Mouse (Mus musculus): ENCODE results near the gene Ubac2. TPM values are rescaled to one million over a fixed set of nuclear protein-coding genes. Genes with fewer than 3 reads are reported as not detected.
"Not testable (repeated sequence)": the region's sequence is repeated elsewhere in the genome, so short reads cannot be mapped to it uniquely, and the experiment has no call there.

Ubac2 gene
- 10 to 100 TPM; 32.8 to 43.5 (median 39.2) TPM for total RNA-seq (2022)

DNA sequence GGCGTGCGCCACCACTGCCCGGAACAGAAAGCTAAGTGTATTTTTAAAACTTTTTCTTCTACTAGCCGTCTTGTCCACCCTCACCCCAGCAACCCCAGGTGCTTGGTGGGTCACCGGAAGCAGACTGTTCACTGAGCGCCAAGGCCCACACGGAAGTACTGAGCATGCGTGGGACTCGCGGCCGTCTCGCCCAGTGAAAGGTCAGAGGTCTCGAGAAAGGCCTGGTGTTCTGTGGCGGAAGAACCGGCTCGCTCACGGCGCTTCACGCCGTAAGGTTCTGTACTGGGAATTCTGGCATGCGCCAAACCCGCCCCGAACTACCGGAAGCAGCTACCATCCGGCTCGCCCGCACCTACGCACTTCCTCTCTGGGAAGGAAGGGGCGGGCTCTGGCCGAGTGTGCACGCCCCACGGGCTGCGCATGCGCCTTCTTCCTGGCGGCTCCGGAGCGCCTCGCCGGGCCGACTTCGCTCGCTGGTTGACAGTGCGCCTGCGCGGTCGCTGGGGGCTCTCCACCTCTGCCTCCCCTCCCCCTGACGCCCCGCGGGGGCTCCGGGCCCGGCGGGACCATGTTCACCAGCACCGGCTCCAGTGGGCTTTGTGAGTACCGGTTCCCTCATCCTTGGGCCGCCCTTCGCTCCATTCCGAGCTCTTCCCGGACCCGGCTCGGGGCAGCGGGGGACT lies at the start of gene Ubac2:
TSS of gene Ubac2 (plus strand) at position 445 of the 683 bp plus-strand sequence.
- peak; percentile 97 for DNase-seq

DNA sequence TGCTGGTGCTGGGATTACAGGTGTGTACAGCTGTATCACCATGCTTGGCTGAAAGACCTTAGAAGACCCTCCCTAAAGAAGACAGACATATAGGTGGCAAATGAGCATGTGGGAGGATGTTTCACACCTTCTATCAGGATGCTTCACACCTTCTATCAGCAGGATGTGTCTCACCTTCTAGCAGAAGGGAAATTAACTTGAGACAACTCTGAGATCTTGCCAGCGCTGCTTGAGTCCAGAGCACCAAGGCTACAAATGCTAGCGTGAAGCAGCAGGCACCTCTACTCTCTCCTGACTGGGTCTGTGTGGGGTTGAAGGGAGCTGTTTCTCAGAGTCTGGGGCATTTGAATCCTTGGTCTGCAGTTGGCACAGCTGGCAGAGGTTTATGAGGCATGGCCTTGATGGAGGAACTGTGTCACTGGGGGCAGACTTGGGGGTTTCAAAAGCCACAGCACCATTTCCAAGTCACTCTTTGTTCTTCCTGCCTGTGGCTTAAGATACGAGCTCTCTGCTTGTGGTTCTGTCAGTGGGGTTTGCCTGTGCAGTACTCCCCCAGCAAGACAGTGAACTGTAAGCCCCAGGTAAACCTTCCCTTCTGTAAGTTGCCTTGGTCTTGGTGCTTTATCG lies 48.5 kb upstream of the Ubac2 start:
- DNase-seq, result no peak

DNA sequence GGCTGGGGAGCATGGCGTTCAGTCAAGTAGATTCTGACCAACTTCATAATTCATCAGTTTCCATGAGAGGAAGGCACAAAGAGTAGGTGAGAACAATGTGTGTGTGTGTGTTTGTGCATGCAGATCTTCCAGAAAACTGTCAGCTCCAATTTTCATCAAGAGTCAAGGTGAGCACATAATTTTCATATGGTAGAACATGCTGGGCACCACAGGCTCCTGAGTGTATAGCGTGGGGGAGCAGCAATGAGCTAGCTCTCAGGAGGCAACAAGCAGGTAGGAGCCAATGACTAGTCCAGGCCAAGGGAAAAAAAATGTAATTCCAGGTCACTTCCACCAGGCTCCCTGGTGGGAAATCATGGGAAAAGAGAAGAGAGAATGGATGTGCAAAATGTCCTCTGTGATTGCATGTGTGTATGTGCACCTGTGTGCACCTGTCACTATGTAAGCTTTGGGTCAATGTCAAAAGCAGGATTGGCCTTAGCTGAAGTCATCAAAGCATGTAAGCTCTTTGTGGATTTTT lies 45.4 kb upstream of the Ubac2 start:
- DNase-seq, result no peak

DNA sequence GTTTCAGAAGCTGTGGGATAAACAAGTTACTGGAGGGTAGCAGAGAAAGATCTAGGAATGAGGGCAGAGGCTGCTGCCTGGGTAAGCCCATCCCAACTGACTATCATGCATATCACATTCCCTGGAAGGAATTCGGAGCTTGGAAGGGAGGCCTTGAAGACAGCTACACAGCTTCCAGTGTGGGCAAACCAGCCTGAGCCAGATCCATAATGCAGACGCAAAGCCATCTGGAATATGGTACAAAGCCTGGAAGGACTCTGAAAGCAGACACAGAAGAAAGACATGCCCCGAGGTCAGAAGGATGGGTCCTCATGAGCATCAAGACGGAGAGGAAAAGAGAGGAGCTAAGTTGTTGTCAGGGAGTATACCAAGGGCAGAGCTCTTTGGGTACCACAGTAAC lies 40.3 kb upstream of the Ubac2 start:
- no peak for DNase-seq

DNA sequence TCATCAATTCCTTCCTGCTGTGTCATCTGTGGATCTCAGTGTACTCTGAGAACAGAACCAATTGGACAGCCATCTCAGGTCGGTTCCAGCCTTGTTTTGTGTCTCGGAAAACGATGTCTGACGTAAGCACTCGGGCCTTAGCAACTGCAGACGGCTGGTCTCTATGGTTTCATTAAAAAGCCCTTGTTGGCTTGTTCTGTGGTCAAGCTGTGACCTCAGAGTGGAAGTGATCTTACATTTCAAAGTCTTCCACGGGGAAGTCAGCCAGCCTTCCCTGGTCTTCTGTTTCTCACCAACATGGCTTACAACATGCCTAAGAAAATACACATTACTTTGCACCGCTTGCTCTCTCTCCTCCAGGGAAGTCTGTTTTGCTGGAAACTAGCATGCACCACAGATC lies 38.2 kb upstream of the Ubac2 start:
- no peak for DNase-seq

DNA sequence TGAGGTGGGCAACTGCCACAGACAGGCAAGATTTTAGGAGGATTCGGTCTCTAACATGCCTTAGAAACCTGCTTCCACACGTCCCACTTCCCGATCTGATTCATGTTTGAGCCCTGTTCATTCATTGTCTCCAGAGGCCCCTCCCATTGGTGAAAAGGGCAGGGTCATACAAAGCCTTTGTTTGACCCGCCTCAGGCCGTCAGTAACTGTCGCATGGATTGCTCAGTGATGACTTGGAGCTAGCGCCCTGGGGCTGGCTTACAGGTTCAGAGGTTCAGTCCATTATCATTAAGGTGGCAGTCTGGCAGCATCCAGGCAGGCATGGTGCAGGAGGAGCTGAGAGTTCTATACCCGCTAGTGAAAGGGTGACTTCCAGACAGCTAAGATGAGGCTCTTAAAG lies 33.9 kb upstream of the Ubac2 start:
- DNase-seq, result no peak

DNA sequence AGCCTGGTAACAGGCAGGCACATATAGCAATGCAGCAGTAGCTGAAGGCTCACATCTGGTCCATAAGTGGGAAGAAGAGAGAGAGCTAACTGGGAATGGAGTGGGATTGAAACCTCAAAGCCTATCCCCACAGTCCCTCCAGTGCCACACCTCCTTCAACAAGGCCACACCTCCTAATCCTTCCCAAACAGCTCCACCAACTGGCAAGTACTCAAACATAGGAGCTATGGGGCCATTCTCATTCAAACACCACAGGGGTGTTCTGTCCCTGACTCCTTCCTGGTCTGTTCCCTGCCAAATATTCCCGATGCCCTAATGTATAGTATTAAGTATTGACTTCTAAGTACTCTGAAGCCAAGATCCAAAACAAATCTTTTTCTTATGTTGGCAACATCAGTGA lies 27.2 kb upstream of the Ubac2 start:
- DNase-seq, result no peak

DNA sequence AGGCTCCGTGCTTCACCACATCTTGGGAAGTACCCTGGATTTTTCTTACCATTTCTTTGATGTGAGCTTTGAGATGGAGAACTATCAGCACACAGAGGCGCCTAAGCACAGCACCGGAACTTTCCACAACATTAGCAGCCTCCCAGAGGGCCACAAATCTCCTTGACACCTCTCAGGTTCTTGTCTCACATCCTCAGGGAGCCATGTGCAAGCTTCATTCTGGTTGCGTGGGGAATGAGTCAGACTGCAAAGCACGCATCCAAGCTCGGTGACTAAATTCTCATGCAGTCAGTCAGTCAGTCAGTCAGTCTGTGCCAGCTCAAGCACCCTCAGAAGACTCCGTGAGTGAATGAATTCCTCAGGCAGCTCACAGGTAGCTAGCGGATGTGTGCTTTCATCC lies 25.9 kb upstream of the Ubac2 start:
- DNase-seq, result no peak

DNA sequence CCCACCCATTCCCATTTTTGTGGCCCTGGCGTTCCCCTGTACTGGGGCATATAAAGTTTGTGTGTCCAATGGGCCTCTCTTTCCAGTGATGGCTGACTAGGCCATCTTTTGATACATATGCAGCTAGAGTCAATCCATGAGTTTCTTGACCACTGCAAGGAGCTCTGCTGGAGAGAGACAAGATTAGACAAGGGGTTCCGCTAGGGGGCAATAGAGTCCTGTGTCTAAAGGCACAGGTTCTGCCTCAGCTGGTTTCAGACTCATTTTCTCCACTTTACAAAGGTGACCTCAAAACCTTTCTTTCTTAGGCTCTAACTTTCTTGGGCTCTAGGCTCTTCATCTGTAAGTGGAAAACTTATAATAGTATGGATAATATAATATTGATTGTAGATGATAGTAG lies 13.3 kb upstream of the Ubac2 start:
- peak; percentile 38 for DNase-seq

DNA sequence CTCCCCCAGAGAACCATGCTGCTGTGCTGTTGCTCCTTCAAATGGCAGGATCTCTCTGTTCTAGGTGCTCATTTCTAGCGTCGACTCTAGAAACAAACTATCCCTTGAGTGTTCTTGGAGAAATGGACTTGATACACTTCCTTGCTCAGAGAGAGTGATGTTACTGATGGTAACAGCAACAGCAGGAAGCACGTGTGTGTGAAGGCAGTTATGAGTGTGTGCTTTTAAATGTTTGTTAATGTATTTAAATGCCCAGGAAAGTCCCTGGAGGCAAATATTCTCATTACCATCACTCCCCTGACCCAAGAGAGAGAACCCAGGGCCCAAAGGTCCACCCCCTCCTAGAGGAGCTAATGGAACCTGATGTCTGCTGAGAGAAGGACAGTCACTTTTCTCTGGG lies 11.8 kb upstream of the Ubac2 start:
- no peak for DNase-seq

DNA sequence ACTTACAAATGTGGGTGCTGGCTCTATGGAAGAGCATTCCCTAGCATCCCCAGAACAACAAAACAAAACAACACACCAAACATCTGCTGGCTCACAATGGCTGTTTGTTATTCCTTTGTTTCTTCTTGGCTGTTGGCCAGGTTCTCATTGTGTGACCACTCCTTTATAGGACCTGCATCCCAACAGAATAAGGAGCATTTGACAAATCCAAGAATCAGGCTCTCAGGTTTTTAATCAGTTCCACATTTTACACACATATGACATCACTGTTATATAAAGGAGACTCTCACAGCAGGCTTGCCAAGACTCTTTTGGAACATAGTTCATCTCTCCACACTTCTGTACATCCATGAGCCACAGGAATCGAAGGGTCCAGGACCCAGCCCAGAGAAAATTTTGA lies 9.3 kb upstream of the Ubac2 start:
- DNase-seq, result no peak

DNA sequence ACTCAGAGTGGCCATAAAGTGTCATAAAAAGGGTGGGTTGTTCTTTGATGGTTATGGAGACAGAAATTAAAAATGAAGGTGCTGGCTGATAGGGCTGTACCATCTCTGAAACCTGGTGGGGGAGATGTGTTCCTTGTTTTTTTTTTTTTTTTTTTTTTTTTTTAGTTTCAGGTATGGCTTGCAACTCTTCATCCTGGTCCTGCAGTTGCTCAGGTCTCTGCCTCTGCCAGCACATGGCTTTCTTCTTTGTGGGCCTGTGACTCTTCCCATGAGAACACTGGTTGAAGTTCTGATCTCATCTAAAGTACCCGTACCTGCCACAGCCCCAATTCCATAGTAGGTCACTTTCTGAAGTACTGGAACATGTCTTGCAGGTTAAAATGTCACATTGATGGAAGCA lies 5.7 kb upstream of the Ubac2 start:
- DNase-seq, result no peak

DNA sequence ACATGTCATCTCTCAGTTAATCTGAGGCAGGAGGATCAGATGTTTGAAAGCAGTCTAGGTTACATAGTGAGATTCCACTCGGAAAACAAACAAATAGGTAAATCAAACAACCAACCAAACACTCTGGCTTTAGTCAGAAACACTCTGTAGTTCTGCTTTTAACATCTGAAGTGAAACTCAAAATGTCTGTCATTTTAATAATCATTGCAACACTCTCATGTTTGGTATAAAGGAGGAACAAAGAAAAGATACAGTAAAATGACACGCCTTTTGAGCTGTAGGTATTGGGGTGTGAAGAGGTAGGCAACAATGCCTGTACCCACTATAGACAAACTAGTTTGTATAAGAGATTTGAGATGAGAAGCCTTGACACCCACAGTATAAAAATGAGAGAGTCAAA lies 5.2 kb upstream of the Ubac2 start:
- no peak for DNase-seq

DNA sequence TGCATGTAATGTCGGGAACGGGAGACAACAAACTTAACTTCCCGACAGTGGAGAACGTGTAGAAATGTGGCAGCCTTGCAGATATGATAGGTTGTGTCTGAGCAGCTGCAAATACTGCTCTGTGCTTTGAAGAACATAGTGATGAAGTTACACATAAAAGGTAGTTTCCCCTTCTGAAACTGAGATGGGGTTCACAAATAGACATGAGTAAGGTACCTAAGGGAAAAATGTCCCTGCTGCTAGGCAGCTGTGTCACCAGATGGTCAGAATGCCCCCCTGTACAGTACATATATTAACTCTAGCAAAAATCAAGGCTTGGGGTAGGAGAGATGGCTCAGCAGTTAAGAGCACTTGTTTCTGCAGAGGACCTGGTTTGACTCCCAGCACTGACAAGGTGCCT lies 4.8 kb upstream of the Ubac2 start:
- no peak for DNase-seq

DNA sequence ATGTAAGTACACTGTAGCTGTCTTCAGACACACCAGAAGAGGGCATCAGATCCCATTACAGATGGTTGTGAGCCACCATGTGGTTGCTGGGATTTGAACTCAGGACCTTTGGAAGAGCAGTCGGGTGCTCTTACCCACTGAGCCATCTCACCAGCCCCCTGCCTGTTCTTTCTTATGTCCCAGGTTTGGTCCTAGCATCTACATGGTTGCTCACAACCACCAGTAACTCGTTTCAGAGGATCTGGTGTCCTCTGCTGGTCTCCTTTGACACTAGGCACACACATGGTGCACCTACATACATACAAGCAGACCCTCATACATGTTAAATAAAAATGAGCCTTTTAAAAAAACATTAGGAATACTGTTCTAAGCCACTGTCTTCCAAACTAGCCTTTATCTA lies 2.2 kb upstream of the Ubac2 start:
- not testable (repeated sequence) for DNase-seq

DNA sequence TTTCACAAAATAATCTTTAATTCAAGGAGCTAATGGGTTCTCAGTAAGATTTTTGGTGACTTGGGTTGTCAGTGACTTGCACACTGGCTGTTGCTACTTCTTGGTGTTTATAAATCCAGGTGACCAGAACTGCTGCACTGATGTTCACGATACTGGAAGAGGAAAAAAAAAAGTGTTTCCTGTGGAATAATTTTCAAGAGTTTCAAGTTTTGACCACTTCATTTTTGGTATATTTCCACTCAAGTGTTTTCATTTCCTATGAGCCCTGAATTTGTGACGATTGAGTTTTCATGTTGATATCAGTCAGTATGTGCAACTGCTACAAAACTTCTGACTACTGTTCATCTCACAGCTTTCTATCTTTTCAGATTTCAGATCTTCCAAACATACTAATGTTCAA lies 1.6 kb upstream of the Ubac2 start:
- DNase-seq, result no peak

DNA sequence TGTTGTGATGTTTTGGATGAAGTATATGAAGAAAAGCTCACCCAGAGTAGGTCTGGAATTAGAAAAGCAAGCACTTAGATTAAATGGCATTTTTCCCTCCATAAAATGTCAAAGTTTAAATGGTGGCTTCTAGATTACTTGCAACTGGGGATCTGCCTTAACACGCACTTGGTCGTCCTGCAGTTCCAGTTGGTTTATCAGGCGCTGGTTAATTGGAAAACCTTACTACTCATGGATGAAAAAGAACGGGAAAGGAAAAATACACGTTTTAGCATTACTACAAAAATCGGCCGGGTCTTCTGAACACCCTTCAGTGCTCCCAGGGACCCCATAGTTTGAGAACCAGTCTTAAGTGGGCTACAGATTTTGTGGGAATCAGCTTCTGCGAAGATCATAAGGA lies 780 bp upstream of the Ubac2 start:
- no peak for DNase-seq

DNA sequence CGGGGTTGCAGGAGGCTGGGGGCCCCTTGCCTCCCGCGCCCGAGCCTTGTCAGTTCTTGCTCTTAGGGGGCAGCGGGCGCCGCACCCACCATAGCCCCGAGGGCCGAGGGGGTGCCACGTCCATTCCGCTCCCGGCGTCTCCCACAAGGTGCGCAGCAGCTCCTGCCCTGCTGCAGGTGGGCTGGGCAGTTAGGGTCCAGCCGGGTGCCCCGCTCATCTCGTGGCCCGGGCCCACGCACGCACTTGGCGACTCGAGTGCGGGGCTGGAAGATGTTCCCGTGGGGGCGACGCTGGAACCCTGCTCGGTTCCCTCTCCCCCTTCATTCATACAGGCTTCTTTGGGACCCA lies 413 bp downstream of the Ubac2 start:
- DNase-seq, result no peak

DNA sequence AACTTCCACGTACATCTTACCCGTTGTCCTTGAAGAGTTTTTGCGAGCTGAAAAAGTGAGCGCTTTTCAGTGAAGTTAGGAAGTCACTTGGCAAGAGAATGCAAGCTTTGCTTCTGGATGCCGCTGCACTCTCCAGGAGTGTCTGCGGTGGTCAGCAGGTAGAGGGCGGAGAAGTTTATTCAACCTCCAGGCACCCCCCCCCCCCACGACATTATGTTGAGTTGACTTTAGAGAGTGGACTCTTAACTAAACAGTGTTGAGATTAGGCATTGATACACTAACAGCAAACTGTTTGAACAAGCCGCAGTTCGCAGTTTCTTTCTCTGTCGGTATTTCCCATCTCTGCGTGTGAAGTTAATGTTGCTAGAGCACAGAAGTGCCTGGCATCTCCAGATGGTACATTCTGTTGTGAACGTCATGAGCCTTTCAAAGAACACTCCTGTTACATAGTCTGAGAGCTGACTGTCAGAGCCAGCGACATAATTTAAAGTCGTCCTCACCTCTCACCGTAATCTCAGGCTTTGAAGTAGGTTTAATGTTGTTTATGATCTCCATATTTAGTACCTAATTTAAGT lies 933 bp downstream of the Ubac2 start:
- DNase-seq, result no peak

DNA sequence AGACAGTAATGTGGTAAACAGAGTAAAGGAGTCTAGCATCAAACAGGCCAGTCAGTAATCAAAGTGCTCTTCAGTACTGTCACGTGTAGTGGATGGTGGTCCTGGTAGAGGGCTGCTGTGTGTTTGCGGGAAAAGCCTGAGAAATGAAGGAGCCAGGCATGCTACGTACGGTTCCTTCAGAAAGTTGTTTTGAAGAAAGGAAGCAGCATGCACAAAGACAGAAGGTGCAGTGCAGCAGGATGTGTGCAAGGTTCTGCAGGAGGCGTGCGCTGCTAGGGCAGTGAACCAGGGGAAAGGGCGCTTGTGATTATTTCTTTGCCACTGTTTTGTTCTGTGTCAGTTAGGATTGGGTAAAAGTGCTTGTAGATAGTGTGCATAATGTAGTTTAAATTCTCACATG lies 2.8 kb downstream of the Ubac2 start:
- DNase-seq, result no peak

DNA sequence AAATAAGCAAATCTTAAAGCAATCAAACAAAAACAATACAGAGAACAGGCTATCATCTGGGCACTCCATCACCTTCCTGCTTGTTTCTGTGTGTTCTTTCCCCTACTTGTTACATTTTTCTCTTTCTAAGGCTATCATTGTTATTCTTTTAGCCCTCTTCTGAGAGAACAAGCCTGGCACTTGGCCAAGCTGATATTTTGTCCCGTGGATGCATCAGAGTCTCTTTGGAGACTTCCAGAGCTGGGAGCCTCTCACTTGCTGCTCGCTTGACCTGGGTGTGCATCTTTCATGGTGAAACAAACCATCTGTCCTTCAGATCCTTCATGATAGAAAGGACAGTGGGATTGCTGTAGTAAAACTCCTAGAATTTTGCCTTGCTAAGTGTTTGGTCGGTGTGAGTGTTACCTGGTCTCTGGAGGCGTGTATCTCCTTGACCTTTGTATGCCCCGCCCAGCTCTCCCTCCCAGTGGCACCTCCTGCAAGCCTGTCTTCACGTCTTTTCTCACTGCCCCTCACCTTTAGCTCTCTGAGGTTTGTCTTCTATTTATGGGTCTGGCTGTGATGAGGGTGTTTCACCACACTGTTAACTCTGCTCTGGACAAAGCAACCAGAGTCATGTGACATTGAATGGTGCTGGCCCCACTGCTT lies 5.9 kb downstream of the Ubac2 start:
- no peak for DNase-seq

DNA sequence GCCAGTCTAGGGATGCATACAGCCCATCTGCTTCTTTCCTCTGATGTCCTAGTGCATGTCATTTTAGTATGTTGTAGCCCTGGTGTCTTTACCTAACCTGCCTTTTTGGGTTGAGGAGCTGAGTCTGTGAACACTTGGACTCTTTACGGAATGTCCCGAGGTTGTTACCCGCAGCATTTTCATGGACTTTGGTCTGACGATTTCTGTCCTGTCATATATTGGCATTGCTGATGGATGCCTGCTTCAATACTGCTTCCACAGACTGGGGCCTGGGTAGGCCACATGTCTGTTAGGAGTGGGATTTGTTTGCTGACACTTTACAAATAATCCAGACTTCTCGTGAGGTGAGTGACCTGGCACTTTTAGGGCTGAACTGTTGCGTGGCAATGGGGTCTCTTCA lies 15.3 kb downstream of the Ubac2 start:
- DNase-seq, result no peak

DNA sequence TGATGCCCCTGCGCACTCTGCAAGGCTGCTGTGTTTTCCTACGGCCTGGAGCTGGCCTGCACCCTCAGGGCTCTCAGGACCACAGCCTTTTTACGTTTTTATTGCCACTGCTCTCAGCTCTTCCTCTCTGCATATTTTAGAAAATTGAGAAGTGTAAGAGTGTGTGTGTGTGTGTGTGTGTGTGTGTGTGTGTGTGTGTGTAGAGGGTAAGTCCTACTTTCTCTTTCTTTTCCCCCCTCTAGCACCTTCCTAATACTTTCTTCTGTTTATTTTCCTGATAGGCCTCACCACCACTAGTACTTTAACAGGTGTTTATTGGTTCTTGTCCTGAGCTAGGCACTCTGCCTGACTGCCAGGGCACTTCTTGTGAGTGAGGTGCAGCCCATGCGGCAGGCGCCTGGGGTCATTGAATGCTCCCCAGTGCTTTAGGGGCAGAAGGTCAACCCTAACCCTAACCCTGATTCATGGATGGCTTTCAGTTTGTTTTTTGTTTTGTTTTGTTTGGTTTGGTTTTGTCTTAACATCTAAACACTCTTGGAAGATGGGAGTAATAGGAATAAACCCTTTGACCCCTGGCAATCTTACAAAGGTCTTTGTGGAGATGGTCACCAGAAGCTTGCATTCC lies 16.2 kb downstream of the Ubac2 start:
- no peak for DNase-seq

All from adrenal gland, adult 8-10 months (tissue).